Mouse (Mus musculus) adrenal gland, postnatal 14 days (tissue): Measurements from ENCODE around the gene Defa26. TPM values are rescaled to one million over a fixed set of nuclear protein-coding genes. Genes with fewer than 3 reads are reported as not detected.
"Not testable (repeated sequence)": the region's sequence is repeated elsewhere in the genome, so short reads cannot be mapped to it uniquely, and the experiment has no call there.

Experiments
- DNase-seq: peaks from one replicate; pipeline ENCODE4 v3.0.0; 2021; ENCODE audit warnings: mixed read lengths
- long read RNA-seq, 2 experiments: library from polyadenylated mRNA; stranded (forward); transcript quantifications; one replicate each; pipeline ENCODE4 v2.0.0; 2021
- total RNA-seq: library from RNA; stranded (reverse); gene quantifications from 2 replicates; pipeline ENCODE4 v1.2.3, GENCODE M21; 2021

Defa26 gene
- not detected in 2 replicates for total RNA-seq
- long read RNA-seq, experiment 1 = 0 reads
- long read RNA-seq, experiment 2 = 0 reads

- DNase-seq = not testable (repeated sequence)
Measured at GRCm38 (mm10) chr8:21617883-21618282, at the start of gene Defa26. Gene Defa26, plus strand, starts transcription at chr8:21618183.

GRCm38 (mm10) chr8:21582706-21583105 lies 35.3 kb upstream of the Defa26 start, which contains the start of gene Defa28:
Gene Defa28, plus strand, starts transcription at chr8:21583006.
- DNase-seq = not testable (repeated sequence)

- DNase-seq = not testable (repeated sequence)
Measured at GRCm38 (mm10) chr8:21594408-21594807, 23.6 kb upstream of the Defa26 start, which contains the start of gene Gm7861. Gene Gm7861, minus strand, starts transcription at chr8:21594508.

GRCm38 (mm10) chr8:21655480-21655879 lies 37.5 kb downstream of the Defa26 start, which contains the start of gene Defa17:
Gene Defa17, plus strand, starts transcription at chr8:21655780.
- not testable (repeated sequence) for DNase-seq

GRCm38 (mm10) chr8:21665497-21665896 lies 47.5 kb downstream of the Defa26 start, which contains the start of gene Defa34:
Gene Defa34, plus strand, starts transcription at chr8:21665797.
- DNase-seq = not testable (repeated sequence)

Other genes with a start within 250 kb of the Defa26 start
- not detected in 2 replicates for gene Defa2, start 239.7 kb upstream of the Defa26 start, total RNA-seq
- gene Defa33, start 226.4 kb upstream of the Defa26 start, total RNA-seq = not detected in 2 replicates
- gene Defa36, start 190.8 kb upstream of the Defa26 start, total RNA-seq = not detected in 2 replicates
- not detected in 2 replicates for gene Gm7849, start 161.6 kb upstream of the Defa26 start, total RNA-seq
- gene Defa20, start 108.9 kb upstream of the Defa26 start, total RNA-seq = not detected in 2 replicates
- gene Defa32, start 89.2 kb upstream of the Defa26 start, total RNA-seq = not detected in 2 replicates
- not detected in 2 replicates for gene Defa37, start 52.8 kb upstream of the Defa26 start, total RNA-seq
- not detected in 2 replicates for gene Defa28, start 35.2 kb upstream of the Defa26 start, total RNA-seq
- gene Gm7861, start 23.7 kb upstream of the Defa26 start, total RNA-seq = not detected in 2 replicates
- not detected in 2 replicates for gene Defa17, start 37.6 kb downstream of the Defa26 start, total RNA-seq
- not detected in 2 replicates for gene Defa34, start 47.6 kb downstream of the Defa26 start, total RNA-seq
- gene AY761184, start 85.5 kb downstream of the Defa26 start, total RNA-seq = not detected in 2 replicates
- gene Defa24, start 116.3 kb downstream of the Defa26 start, total RNA-seq = not detected in 2 replicates
- not detected in 2 replicates for gene Defb50, start 205.4 kb downstream of the Defa26 start, total RNA-seq
- gene Defb2, start 221.7 kb downstream of the Defa26 start, total RNA-seq = not detected in 2 replicates
- gene Defb10, start 240.7 kb downstream of the Defa26 start, total RNA-seq = not detected in 2 replicates